Mouse (Mus musculus): ENCODE results near the gene Knstrn.

- TF ChIP-seq TAL1 (conservative IDR thresholded peaks at IDR 0.05; ENCODE audit: low read depth, low read length) (no peak), CTCF (IDR thresholded peaks at IDR 0.05; ENCODE audit: low read depth, low read length) (no peak), GATA1 (IDR thresholded peaks at IDR 0.05; ENCODE audit: borderline replicate concordance, low read length) (no peak)
Measured at GRCm38 (mm10) chr2:118896914-118897291, 83.1 kb downstream of the Knstrn start.

All from G1E (cell line).